Mouse (Mus musculus) kidney, postnatal 36 days (tissue): ENCODE data around the gene Lhx2.

Experiments used
- DNase-seq, 2 experiments: peaks; one replicate each; pipeline ENCODE4 v3.0.0; 2021 to 2022; ENCODE audit warnings: mixed read lengths in 2 of 2

The Lhx2 gene

DNA sequence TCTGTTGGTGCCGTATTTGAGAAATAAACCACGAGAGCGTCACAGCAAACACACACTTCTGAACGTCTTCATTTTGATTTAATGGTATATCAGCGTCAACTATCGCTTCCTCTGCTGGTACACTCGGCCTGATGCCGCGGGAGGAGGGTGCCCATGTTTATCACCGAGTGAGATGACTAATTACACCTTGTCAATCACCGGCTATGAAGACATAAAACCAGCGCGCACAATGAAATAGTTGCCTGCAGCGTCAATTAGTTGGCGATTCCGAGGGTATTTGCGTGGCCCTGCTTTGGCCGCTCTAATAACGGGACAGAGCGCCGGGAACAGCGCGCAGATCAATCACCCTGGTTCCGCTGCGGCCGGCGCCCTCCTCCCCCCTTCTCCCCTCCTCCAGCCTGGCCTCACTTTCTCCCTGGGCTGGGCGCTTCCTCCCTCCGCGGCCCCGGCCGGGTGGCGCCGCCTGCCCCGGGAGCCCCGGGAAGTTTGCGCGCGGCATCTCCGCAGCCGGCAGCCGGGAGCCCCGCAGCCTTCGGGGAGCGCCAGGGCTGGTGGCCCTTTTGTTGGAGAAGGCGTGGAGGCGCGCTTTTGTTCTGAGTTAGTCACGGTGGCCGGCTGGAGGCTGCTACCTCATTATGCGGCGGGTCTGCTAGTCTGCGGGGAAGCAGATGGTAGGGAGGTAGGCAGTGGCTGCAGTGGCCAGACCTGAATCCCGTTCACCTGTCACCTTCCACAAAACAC lies 8.9 kb downstream of the Lhx2 start:
- DNase-seq = peak in 1 of 2 experiments; percentile 24

DNA sequence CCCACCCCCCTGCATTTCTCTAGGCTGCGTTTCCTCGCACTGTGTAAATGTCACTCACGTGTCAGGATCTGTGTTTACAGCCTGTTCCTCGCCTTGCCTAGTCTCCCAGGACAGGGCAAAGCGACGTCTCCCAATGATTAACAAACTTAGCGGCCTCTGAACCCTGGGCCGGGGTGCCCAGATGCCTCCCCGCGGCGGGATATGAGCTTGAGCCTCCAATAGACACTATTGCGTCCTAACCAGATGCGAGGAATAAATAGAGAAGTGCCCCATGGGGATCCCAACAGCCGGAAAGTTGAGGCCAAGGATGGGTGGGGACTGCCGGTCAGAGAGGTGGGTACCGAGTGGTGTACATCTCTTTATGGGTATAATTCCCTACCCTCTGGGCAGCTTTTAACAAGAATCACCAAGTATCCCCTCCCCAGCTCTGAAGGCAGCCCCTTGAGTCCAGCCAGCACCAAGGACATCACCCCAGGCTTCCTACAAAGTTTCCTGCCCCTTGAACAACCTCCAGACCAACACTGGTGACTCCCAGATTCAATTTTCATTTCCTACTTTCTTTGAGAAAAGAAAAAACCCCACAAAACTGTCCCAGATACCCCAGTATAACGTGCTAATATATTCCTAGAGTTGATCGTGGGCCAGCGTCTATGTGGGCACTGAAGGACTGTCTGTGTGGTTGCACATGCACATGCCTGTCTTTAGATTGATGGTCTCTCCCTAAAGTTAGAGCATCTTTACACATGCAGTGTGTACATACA lies 9.8 kb downstream of the Lhx2 start:
- DNase-seq = peak; percentile 67 to 72

DNA sequence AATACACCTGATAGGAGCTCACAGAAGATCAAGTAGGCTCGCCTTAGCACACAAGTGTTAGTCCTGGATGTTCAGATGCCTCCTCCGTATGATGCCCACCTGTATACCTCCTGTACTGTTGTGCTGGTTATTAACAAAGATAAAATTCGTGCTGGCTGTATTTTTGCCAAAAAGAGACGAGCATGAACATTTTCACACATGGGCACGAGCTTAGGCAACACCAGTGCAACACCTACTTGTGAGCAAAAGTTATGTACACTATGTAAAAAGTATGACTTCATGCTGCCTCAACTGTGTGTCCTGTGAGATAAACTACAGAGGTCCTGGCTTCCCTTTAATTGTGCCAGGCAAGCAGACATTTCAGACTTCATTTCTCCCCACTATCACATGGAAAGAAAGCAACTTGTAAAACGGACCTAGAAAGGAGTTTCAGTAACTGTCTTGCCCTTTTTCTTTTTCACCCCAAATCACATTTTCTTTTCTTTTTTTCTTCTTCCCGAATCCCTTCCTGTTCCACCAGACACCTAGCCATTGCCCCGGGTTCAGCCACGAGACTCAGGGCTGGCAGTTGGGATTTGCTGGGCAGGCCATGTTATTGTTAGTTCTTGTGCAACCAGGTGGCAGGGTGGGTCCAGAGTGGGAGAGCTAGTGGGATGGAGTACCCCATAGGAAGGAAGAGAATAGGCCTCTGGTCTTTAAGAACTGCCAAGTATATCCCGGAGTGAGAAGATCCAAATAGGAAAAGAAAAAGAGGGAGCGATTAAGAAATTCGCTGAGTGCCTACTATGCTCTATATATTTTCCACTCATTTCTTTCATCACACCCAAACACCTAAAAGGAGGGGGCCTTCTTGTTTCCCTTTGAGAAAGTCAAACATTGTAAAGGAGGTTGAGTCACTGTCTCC lies 10.6 kb downstream of the Lhx2 start:
- DNase-seq = no peak

DNA sequence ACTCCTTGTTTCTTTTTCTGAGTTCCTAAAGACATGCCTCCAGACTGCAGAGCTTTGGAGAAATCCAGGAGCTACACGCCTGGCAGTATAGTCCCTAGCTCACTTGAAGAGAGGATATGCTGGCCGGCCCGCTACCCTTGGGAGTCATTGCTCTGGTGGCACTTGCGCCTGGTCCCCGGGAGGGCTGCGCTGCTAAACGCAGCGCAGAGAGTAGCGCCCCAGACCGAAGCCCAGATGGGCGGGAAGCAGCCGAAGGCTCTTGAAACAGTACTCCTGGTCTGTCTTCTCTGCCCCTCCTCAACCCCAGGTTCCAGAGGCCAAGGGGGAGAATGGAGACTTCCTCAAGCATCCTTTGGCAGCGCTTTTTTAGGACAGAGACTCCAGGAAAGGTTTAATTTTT lies 11.3 kb downstream of the Lhx2 start:
- DNase-seq = no peak

- peak; percentile 77 to 86 for DNase-seq
Observed at GRCm38 (mm10) chr2:38350796-38351195, 11.7 kb downstream of the Lhx2 start.

GRCm38 (mm10) chr2:38351641-38352320 lies 12.7 kb downstream of the Lhx2 start:
- peak in 1 of 2 experiments; percentile 44 for DNase-seq

GRCm38 (mm10) chr2:38352321-38353007 lies 13.4 kb downstream of the Lhx2 start:
- peak; percentile 47 to 52 for DNase-seq

GRCm38 (mm10) chr2:38353008-38353379 lies 13.9 kb downstream of the Lhx2 start:
- DNase-seq = no peak

DNA sequence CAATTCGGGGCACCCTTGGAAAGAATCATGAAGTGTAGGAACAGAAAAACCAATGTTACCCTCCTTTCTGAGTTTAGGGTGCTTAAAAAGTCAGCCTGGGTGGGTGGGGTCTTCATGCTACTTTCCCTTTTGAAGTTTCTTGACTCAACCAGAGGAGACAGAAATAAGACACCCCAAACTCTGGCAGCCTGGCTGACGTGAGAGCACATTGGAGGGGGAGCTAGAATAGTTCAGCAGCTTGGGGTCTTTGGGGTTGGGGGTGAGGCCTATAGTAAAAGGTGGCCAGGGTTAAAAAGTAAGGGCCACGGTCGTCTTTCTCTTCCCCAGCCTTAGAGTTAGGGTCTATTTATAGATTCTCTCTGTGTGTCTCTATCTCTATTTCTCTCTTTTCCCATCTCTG lies 14.6 kb downstream of the Lhx2 start:
- no peak for DNase-seq

GRCm38 (mm10) chr2:38354179-38354716 lies 15.2 kb downstream of the Lhx2 start:
- DNase-seq = no peak

DNA sequence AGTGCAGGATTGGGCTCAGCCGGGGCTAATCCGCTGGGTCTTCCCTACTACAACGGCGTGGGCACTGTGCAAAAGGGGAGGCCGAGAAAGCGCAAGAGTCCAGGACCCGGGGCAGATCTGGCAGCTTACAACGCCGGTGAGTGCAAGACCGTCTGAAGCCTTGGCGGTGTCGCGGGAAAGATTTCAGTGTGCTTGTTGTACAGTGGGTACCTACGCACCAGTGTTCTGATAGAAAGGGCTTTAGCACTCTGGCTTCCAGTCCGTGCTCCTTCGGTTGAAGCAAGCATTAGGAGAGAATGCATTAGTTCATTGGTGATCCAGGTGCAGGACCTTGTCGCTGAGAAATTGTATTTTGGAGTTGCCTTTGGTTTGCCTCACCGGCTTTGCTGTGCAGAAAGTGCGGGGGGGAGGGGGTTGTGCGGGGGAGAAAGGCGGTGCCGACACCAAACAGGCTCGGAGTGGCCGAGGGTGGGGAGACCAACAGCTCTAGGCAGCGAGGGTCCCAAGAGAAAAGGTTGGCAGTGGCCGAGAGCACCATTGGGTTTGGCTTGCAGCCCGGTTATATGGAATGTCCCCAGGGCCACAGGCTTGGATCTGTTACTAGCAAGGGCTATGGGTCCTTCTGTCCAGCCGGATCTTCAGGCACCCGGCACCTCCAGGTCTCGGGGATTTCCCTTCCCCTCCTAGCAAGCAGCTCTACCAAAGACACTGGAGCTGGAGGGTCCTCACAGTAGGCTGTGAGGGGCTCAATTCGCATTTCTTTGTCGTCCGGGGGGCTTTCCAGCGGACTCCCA lies 15.8 kb downstream of the Lhx2 start:
- DNase-seq = no peak

DNA sequence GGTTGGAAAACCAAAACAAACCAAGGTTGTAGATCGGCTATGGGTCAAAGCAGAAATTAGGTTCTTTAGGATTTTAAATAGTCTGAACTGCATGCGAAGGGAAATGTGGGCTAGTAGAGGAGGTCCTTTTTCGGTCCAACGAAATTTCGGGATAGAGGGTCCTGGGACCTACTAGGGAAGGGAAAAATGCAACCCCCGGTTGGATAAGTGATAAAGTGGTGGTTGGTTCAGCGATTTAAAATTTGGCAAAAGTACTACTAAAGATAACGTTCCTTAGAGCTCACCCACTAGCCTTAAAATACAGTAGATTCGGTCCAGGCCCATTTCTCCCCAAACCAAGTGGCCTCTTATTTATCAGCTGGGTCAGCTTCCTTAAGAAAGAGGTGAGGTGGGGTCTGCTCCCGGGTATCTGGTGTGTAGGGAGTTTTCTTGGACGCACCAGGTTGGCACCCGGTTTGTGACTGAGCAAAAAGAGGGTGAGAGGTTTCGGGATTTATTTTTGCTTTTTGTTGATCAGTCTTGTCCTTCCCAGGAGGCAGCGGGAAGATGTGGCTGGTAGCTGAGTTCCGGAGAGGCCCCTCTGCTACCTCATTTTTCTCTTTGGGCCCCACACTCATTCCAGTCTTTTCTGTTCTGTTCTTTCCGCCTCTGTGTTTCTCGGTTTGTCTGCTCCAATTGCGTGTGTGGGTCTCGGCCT lies 16.8 kb downstream of the Lhx2 start:
- DNase-seq = peak in 1 of 2 experiments; percentile 54

- DNase-seq = no peak
Observed at GRCm38 (mm10) chr2:38356428-38357260, 17.6 kb downstream of the Lhx2 start.

GRCm38 (mm10) chr2:38357294-38358246 lies 18.5 kb downstream of the Lhx2 start:
- DNase-seq = no peak

- DNase-seq = no peak
Observed at GRCm38 (mm10) chr2:38358611-38359010, 19.5 kb downstream of the Lhx2 start.

GRCm38 (mm10) chr2:38359186-38359585 lies 20.1 kb downstream of the Lhx2 start:
- no peak for DNase-seq

GRCm38 (mm10) chr2:38359811-38360210 lies 20.7 kb downstream of the Lhx2 start:
- no peak for DNase-seq

GRCm38 (mm10) chr2:38366222-38366621 lies 27.1 kb downstream of the Lhx2 start:
- DNase-seq = peak; percentile 40 to 54
